Mouse (Mus musculus) liver, adult 2 months (tissue): ENCODE results near the gene Nell2.

Experiments
- CTCF ChIP-seq: fragments of 200-500 bp; IDR thresholded peaks from 2 replicates; pipeline ENCODE4 v1.5.1; 2011; ENCODE audit warnings: low read depth, low read length, control low read depth
- POLR2A ChIP-seq: fragments of 200-500 bp; IDR thresholded peaks from 2 replicates; pipeline ENCODE4 v1.6.1; 2011; ENCODE audit warnings: low read length, control low read depth; ENCODE audit not compliant: insufficient read depth; ENCODE audit errors: extremely low read depth

DNA sequence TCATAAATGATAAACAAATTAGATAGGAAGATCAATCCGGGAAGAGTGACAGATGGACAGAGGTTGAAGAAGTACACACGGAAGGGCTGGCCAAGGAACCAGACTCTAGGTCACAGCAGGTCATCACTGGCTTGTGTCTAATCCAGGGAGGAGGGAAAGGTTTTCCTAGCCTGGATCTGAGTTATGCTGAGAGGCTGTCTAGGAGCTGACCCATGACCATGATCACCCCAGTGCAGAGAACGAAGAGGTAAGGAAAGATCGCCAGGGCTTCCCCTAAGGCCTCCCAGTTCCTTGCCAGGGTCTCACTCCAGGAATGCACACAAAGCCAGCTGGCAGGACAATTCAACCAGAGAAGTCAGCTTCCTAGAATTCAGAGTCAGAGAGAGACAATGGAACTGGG, 139.4 kb downstream of the Nell2 start:
- TF ChIP-seq CTCF, result no peak
- no peak for TF ChIP-seq POLR2A
